Mouse (Mus musculus): ENCODE measurements around the gene Egln2. TPM values are rescaled to one million over a fixed set of nuclear protein-coding genes. Genes with fewer than 3 reads are reported as not detected.

The Egln2 gene
- 113 and 115 TPM in 2 replicates for polyA plus RNA-seq (2012; rRNA removed)

DNA sequence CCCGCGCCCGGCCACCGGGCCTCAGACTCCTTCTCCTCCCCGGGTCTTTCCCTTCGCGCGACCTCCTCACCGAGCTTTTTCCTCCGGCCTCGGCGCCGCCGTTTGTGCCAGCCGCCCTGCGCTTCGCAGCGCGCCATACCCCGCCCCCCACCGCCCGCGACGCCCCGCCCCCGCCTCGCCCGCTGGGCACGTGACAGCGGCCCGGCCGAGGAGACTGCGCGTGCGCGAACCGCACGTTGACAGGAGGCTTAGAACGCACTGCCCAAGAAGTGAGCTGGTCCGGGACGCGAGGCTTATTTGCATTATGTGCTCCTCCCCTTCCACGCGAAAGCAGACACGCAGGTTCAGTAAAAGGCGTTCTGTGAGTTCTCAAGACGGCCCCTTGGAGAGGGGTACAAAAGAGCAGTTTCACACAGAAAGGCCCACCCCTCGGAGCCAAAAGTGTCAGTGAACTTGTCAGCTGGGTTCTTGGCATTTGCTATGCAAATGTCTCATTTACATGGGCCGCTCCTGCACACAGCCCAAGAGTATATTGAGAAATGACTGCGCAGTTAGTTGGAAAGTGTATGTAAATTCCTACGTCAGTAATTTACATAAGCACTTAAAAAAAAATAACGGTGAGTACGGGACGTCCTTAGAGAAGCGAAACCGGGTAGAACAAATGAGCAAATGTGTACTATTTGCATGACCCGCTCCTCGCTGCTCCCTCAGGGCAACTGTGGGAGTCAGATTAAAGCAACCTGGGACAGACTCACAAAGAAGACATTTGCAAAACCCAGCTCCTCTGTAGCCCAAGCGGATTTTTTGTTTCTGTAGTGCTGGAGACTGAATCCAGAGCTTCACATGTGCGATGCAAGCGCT is at the start of gene Egln2:
Gene Egln2, minus strand, starts transcription at position 189 of the 861 bp plus-strand sequence.

GRCm38 (mm10) chr7:27195681-27196611 is 29.3 kb upstream of the Egln2 start, which contains the start of the genes BC024978 and Snrpa:
TSS of gene BC024978 (plus strand) at chr7:27195781.
TSS of gene Snrpa (minus strand) at chr7:27196271.

GRCm38 (mm10) chr7:27180837-27181695 is 14.5 kb upstream of the Egln2 start, which contains the start of the genes Gm21983 and Mia:
TSS of gene Gm21983 (minus strand) at chr7:27181086.
TSS of gene Mia (minus strand) at chr7:27181157.

GRCm38 (mm10) chr7:27178324-27179216 is 12.0 kb upstream of the Egln2 start, which contains the start of gene Rab4b:
TSS of gene Rab4b (minus strand) at chr7:27178896.

GRCm38 (mm10) chr7:27153205-27153764 is 13.3 kb downstream of the Egln2 start, which contains the start of gene Cyp2t4:
TSS of gene Cyp2t4 (plus strand) at chr7:27153714.

GRCm38 (mm10) chr7:27119676-27120075 is 46.9 kb downstream of the Egln2 start, which contains the start of gene Cyp2f2:
TSS of gene Cyp2f2 (plus strand) at chr7:27119909.

Other genes with a start within 250 kb of the Egln2 start
- not detected in 2 replicates for gene Cyp2a22, start 227.4 kb downstream of the Egln2 start, polyA plus RNA-seq (2012; rRNA removed)
- gene Cyp2a12, start 137.7 kb downstream of the Egln2 start, polyA plus RNA-seq (2012; rRNA removed), result not detected in 2 replicates
- 3.6 TPM in 1 of 2 replicates, not detected in the other for gene Cyp2f2, start 46.9 kb downstream of the Egln2 start, polyA plus RNA-seq (2012; rRNA removed)
- gene Cyp2t4, start 13.1 kb downstream of the Egln2 start, polyA plus RNA-seq (2012; rRNA removed), result not detected in 2 replicates
- 76.1 and 88.2 TPM in 2 replicates for gene Rab4b, start 12.1 kb upstream of the Egln2 start, polyA plus RNA-seq (2012; rRNA removed)
- gene Gm21983, start 14.3 kb upstream of the Egln2 start, polyA plus RNA-seq (2012; rRNA removed), result 0.36 and 0.84 TPM in 2 replicates
- 20.8 and 75.8 TPM in 2 replicates for gene Mia, start 14.4 kb upstream of the Egln2 start, polyA plus RNA-seq (2012; rRNA removed)
- gene BC024978, start 29.0 kb upstream of the Egln2 start, polyA plus RNA-seq (2012; rRNA removed), result 9.2 and 9.6 TPM in 2 replicates
- gene Snrpa, start 29.5 kb upstream of the Egln2 start, polyA plus RNA-seq (2012; rRNA removed), result 391 and 412 TPM in 2 replicates
- 12.6 and 13.0 TPM in 2 replicates for gene Itpkc, start 61.9 kb upstream of the Egln2 start, polyA plus RNA-seq (2012; rRNA removed)
- gene Coq8b, start 66.2 kb upstream of the Egln2 start, polyA plus RNA-seq (2012; rRNA removed), result 42.3 and 43.1 TPM in 2 replicates
- gene Numbl, start 91.6 kb upstream of the Egln2 start, polyA plus RNA-seq (2012; rRNA removed), result 95.3 and 97.1 TPM in 2 replicates
- 23.4 and 35.0 TPM in 2 replicates for gene Ltbp4, start 170.9 kb upstream of the Egln2 start, polyA plus RNA-seq (2012; rRNA removed)
- gene Shkbp1, start 189.2 kb upstream of the Egln2 start, polyA plus RNA-seq (2012; rRNA removed), result 139 and 156 TPM in 2 replicates
- not detected in 2 replicates for gene Gm20479, start 190.6 kb upstream of the Egln2 start, polyA plus RNA-seq (2012; rRNA removed)